Mouse (Mus musculus) G1E (cell line): Measurements from ENCODE around the gene 4931428F04Rik. TPM values are rescaled to one million over a fixed set of nuclear protein-coding genes. Genes with fewer than 3 reads are reported as not detected.
A peak's percentile ranks its signal among the peaks of the same experiment; 100 is the strongest.

ENCODE experiments used
- ATAC-seq: 2 replicates; pipeline ENCODE4 v1.8.0; 2016; ENCODE audit warnings: mild to moderate bottlenecking; ENCODE audit not compliant: insufficient number of reproducible peaks, poor library complexity, low FRiP score, severe bottlenecking; ENCODE audit errors: extremely low read depth
- DNase-seq: peaks from one replicate; pipeline ENCODE4 v3.0.0; 2012; ENCODE audit warnings: low spot score
- H3K27me3 ChIP-seq: 2 replicates; pipeline ENCODE4 v1.6.1; 2012; ENCODE audit warnings: mild to moderate bottlenecking, low read length, inconsistent platforms; ENCODE audit not compliant: insufficient read depth
- H3K36me3 ChIP-seq: replicated peaks from 2 replicates; pipeline ENCODE3; 2012; ENCODE audit warnings: mild to moderate bottlenecking, inconsistent platforms
- H3K4me1 ChIP-seq: 2 replicates; pipeline ENCODE4 v1.6.1; 2012; ENCODE audit warnings: low read depth, low read length, inconsistent platforms, mixed read lengths; ENCODE audit not compliant: insufficient read depth
- H3K4me3 ChIP-seq: 2 replicates; pipeline ENCODE4 v1.5.1; 2012; ENCODE audit warnings: low read depth, mild to moderate bottlenecking, inconsistent platforms, low read length, moderate library complexity, mixed read lengths
- H3K9me3 ChIP-seq: replicated peaks from 2 replicates; pipeline ENCODE4 v1.6.1; 2012; ENCODE audit warnings: inconsistent platforms
- CTCF ChIP-seq: IDR thresholded peaks from 2 replicates; pipeline ENCODE4 v1.5.1; 2012; ENCODE audit warnings: low read depth, low read length, inconsistent platforms, mixed read lengths
- GATA1 ChIP-seq: IDR thresholded peaks from 2 replicates; pipeline ENCODE4 v1.6.1; 2012; ENCODE audit warnings: borderline replicate concordance, low read length, inconsistent platforms, mixed read lengths
- GATA2 ChIP-seq: IDR thresholded peaks from 2 replicates; pipeline ENCODE4 v1.6.1; 2012; ENCODE audit warnings: low read depth, low read length, inconsistent platforms, borderline replicate concordance
- POLR2AphosphoS5 ChIP-seq: IDR thresholded peaks from 2 replicates; pipeline ENCODE4 v1.6.1; 2012; ENCODE audit warnings: low read depth, low read length, inconsistent platforms; ENCODE audit not compliant: insufficient replicate concordance
- TAL1 ChIP-seq: conservative IDR thresholded peaks from 2 replicates; pipeline ENCODE4 v1.6.1; 2012; ENCODE audit warnings: low read depth, low read length, inconsistent platforms, mixed read lengths
- polyA plus RNA-seq: library from polyadenylated mRNA; stranded (reverse); fragments of >175 nt; gene quantifications from 2 replicates; pipeline ENCODE4 v1.2.3, GENCODE M21; 2012
- total RNA-seq, 2 experiments: library from RNA; stranded (forward) in 1 of 2; stranded (reverse) in 1 of 2; fragments of 200-1000 nt in 1 of 2; fragments of >200 nt in 1 of 2; fragmentation: Nextera tagmentation in 1 of 2; gene quantifications; 2 replicates each; pipeline ENCODE4 v1.2.3; 2014 to 2017

4931428F04Rik gene
- total and polyA plus RNA-seq, 3 experiments: 2.0 to 9.0 (median 2.6) TPM

GRCm38 (mm10) chr8:105326968-105327367, 37.3 kb upstream of the 4931428F04Rik start:
- peak overlapping the region; percentile 84 for H3K4me3 ChIP-seq
- TF ChIP-seq POLR2AphosphoS5 (no peak), GATA1 (no peak)
- DNase-seq: no peak
- no peaks in the 10 kb centered on the region for H3K9me3 ChIP-seq
- no peak for ATAC-seq
- H3K27me3 ChIP-seq: no peaks in the 10 kb centered on the region
- H3K4me1 ChIP-seq: peaks cover 54% of the 10 kb centered on the region
- peaks cover 71% of the 10 kb centered on the region for H3K36me3 ChIP-seq

- Histone ChIP-seq H3K9me3 (no peaks in the 10 kb centered on the region), H3K4me3 (peak within 1 kb of the TSS; percentile 84), H3K4me1 (peaks cover 54% of the 10 kb centered on the region), H3K27me3 (no peaks in the 10 kb centered on the region), H3K36me3 (peaks cover 66% of the 10 kb centered on the region)
- ATAC-seq (peak; percentile 85), DNase-seq (peak; percentile 86)
- TF ChIP-seq GATA1 (no peak), POLR2AphosphoS5 (0 out of 2 replicates have a peak, but pooled peaks have one; percentile 32)
These were observed 36.5 kb upstream of the 4931428F04Rik start, which contains the start of the genes Lrrc29 and Tmem208 for GRCm38 (mm10) chr8:105326141-105326672. Gene Lrrc29, minus strand, starts transcription at chr8:105326278. Gene Tmem208, plus strand, starts transcription at chr8:105326354.

- Histone ChIP-seq H3K9me3 (no peaks in the 10 kb centered on the region), H3K4me1 (peaks cover 54% of the 10 kb centered on the region), H3K4me3 (peak overlapping the region; percentile 84), H3K36me3 (peaks cover 62% of the 10 kb centered on the region), H3K27me3 (no peaks in the 10 kb centered on the region)
- no peak for TF ChIP-seq GATA2
- TF ChIP-seq GATA1: no peak
- no peak for TF ChIP-seq TAL1
- TF ChIP-seq POLR2AphosphoS5: no peak
- TF ChIP-seq CTCF: no peak
- DNase-seq (no peak), ATAC-seq (no peak)
These were observed 36.0 kb upstream of the 4931428F04Rik start for GRCm38 (mm10) chr8:105325641-105326093.

GRCm38 (mm10) chr8:105323183-105323582, 33.5 kb upstream of the 4931428F04Rik start:
- Histone ChIP-seq H3K4me3 (no peak overlapping the region), H3K4me1 (peaks cover 48% of the 10 kb centered on the region), H3K36me3 (peaks cover 59% of the 10 kb centered on the region), H3K27me3 (no peaks in the 10 kb centered on the region), H3K9me3 (no peaks in the 10 kb centered on the region)
- DNase-seq (no peak), ATAC-seq (peak; percentile 42)
- TF ChIP-seq CTCF (no peak), TAL1 (peak; percentile 27), POLR2AphosphoS5 (no peak), GATA2 (no peak), GATA1 (no peak)

DNA sequence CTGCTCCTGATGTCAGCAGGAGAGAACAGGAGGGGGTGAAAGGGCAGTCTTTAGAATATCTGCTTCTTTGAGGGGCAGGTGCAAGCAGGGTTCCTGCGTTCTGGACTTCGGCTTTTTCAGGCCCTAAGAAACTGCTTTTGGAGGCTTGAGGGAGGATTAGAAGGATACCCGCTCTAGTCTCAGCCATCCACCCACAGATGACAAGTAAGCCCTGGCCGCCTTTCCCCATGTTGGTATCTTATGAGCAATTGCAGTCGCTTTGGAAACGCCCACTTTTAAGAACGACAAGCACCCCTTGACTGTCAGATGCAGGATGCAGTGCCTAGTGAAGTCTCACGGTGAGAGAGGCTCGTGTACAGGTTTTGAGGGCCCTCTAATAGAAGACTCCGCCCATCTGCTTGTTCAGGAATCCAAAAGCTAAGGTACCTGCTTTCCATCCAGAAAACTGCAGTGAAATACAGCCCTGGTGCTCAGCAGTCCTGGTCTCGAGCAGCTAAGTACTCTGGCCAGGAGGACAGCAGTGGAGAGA, 29.1 kb upstream of the 4931428F04Rik start:
- Histone ChIP-seq H3K27me3 (no peaks in the 10 kb centered on the region), H3K4me1 (peaks cover 17% of the 10 kb centered on the region), H3K36me3 (peaks cover 86% of the 10 kb centered on the region), H3K9me3 (no peaks in the 10 kb centered on the region), H3K4me3 (no peak overlapping the region)
- no peak for DNase-seq
- TF ChIP-seq CTCF (no peak), TAL1 (no peak), GATA2 (no peak), GATA1 (no peak), POLR2AphosphoS5 (no peak)
- no peak for ATAC-seq

DNA sequence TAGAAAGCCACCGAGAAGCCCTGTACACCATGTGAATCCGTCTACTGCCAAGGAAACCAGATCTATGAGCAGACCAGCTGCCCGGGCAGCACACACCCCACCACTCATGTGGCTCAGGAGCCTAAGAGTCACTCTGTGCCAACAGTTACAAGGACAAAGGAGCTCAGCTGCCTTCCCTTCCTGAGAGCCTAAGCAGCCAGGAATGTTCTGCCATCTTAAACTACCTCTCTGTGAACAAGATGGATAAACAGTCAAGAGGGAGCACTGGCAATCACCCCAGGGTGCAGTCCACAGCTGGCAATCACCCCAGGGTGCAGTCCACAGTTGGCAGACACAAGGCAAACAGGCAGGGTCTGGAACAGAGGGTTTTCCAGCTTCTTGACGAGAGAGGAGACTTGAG, 28.3 kb upstream of the 4931428F04Rik start:
- no peaks in the 10 kb centered on the region for H3K9me3 ChIP-seq
- no peak overlapping the region for H3K4me3 ChIP-seq
- H3K27me3 ChIP-seq: no peaks in the 10 kb centered on the region
- peaks cover 87% of the 10 kb centered on the region for H3K36me3 ChIP-seq
- DNase-seq: no peak
- TF ChIP-seq CTCF (no peak), GATA1 (no peak), GATA2 (no peak), TAL1 (no peak), POLR2AphosphoS5 (no peak)
- H3K4me1 ChIP-seq: peaks cover 10% of the 10 kb centered on the region
- ATAC-seq: no peak
